Comparison of ENCODE assay signal across 8 mouse cellular contexts in genomic region chr19:6306137-6306551, GRCm38 (mm10). TPM values are rescaled to one million over a fixed set of nuclear protein-coding genes. Genes with fewer than 3 reads are reported as not detected.
A peak's percentile ranks its signal among the peaks of the same experiment; 100 is the strongest.
DNase-seq lines count a peak whose midpoint lies in the region; ATAC-seq and TF ChIP-seq lines count a peak whose summit lies in the region.

Gene Cdc42bpg (plus strand): TSS chr19:6306456.

- H3K4me3 ChIP-seq in ES-Bruce4 (ENCODE audit: low read depth, low read length): peak within 1 kb of the TSS; percentile 91
- peak within 1 kb of the TSS; percentile 80 for H3K4me3 ChIP-seq in erythroblast, embryonic 14.5 days (replicated peaks)
- H3K4me3 ChIP-seq in heart, embryonic 16.5 days (ENCODE audit: low read length): peak within 1 kb of the TSS; percentile 72

- peak within 1 kb of the TSS; percentile 74 for H3K4me2 ChIP-seq in heart, embryonic 16.5 days (ENCODE audit: low read depth, low read length)

- peak; percentile 77 for ATAC-seq in heart, embryonic 16.5 days (replicated peaks; ENCODE audit: extremely low read depth, insufficient read depth, low FRiP score)
- ATAC-seq in megakaryocyte, adult 5-6 weeks (ENCODE audit: poor library complexity, severe bottlenecking): peak; percentile 77

- no peaks in the 10 kb centered on the region for H3K9me3 ChIP-seq in ES-Bruce4 (replicated peaks; ENCODE audit: control insufficient read depth, insufficient read depth, low read length, poor library complexity, severe bottlenecking)
- no peaks in the 10 kb centered on the region for H3K9me3 ChIP-seq in erythroblast, embryonic 14.5 days (ENCODE audit: control insufficient read depth, low read length)
- H3K9me3 ChIP-seq in heart, embryonic 16.5 days (replicated peaks; ENCODE audit: control insufficient read depth, low read length): no peaks in the 10 kb centered on the region

- under 1% methylated on average over 37 of the region's 38 CpGs for WGBS in heart, embryonic 16.5 days

- TF ChIP-seq CTCF in ES-Bruce4 (IDR thresholded peaks at IDR 0.05; ENCODE audit: low read depth, low read length): no peak
- no peak for TF ChIP-seq CTCF in brain, embryonic 14.5 days (IDR thresholded peaks at IDR 0.05; ENCODE audit: borderline replicate concordance, extremely low read depth, insufficient read depth, insufficient read length)

- H3K36me3 ChIP-seq in ES-Bruce4 (ENCODE audit: control insufficient read depth, insufficient read depth, low read length, poor library complexity, severe bottlenecking): peaks cover 20% of the 10 kb centered on the region
- H3K36me3 ChIP-seq in erythroblast, embryonic 14.5 days (ENCODE audit: control insufficient read depth): peaks cover 28% of the 10 kb centered on the region
- H3K36me3 ChIP-seq in heart, embryonic 16.5 days (ENCODE audit: control insufficient read depth, insufficient read depth): peaks cover 9% of the 10 kb centered on the region

- H3K27me3 ChIP-seq in ES-Bruce4 (ENCODE audit: control insufficient read depth, insufficient read depth, low read length, poor library complexity, severe bottlenecking): no peaks in the 10 kb centered on the region
- H3K27me3 ChIP-seq in erythroblast, embryonic 14.5 days (ENCODE audit: control insufficient read depth): no peaks in the 10 kb centered on the region
- no peaks in the 10 kb centered on the region for H3K27me3 ChIP-seq in heart, embryonic 16.5 days (ENCODE audit: control insufficient read depth, insufficient read depth, low read length)

- no peak for TF ChIP-seq POLR2A in ES-Bruce4 (IDR thresholded peaks at IDR 0.05; ENCODE audit: insufficient read depth, low read length)
- TF ChIP-seq POLR2A in brain, embryonic 14.5 days (IDR thresholded peaks at IDR 0.05; ENCODE audit: borderline replicate concordance, extremely low read depth, insufficient read depth, insufficient read length, poor library complexity, severe bottlenecking): no peak

- H3K27ac ChIP-seq in ES-Bruce4 (ENCODE audit: insufficient read depth, low read length): peak within 1 kb of the TSS; percentile 73
- H3K27ac ChIP-seq in heart, embryonic 16.5 days (ENCODE audit: low read length): peak within 1 kb of the TSS; percentile 63

- DNase-seq in brain, embryonic 14.5 days (ENCODE audit: low read depth): peak; percentile 75
- DNase-seq in kidney, postnatal 14 days: peak; percentile 96
- peak; percentile 67 for DNase-seq in retina, postnatal 7 days (ENCODE audit: low read depth, low spot score)
- peak; percentile 94 for DNase-seq in urinary bladder, postnatal 14 days (ENCODE audit: low spot score)

- peak within 1 kb of the TSS; percentile 76 for H3K9ac ChIP-seq in ES-Bruce4 (ENCODE audit: low read depth, poor library complexity, severe bottlenecking)
- peak within 1 kb of the TSS; percentile 83 for H3K9ac ChIP-seq in heart, embryonic 16.5 days (ENCODE audit: low read length)

- H3K4me1 ChIP-seq in ES-Bruce4 (ENCODE audit: control insufficient read depth, insufficient read depth, low read length): no peaks in the 10 kb centered on the region
- peaks cover 71% of the 10 kb centered on the region for H3K4me1 ChIP-seq in erythroblast, embryonic 14.5 days (ENCODE audit: control insufficient read depth)
- peaks cover 14% of the 10 kb centered on the region for H3K4me1 ChIP-seq in heart, embryonic 16.5 days (ENCODE audit: control insufficient read depth, insufficient read depth, low read length)

- TF ChIP-seq EP300 in ES-Bruce4 (IDR thresholded peaks at IDR 0.05; ENCODE audit: insufficient read depth, low read depth, low read length): no peak

RNA-seq across cellular contexts. Expression of gene Cdc42bpg, which starts in this region (rescaled TPM):
- polyA plus RNA-seq in ES-Bruce4 (2011; ENCODE audit: insufficient read depth, insufficient read length, low read depth, missing spikeins): 57.7 and 60.5 TPM in 2 replicates
- polyA plus RNA-seq in brain, embryonic 14.5 days (2012; rRNA removed): 4.4 and 6.5 TPM in 2 replicates
- polyA plus RNA-seq in erythroblast, embryonic 14.5 days (2012): 0.62 and 0.69 TPM in 2 replicates
- polyA plus RNA-seq in heart, embryonic 16.5 days (2015; fragmentation: Nextera tagmentation; extraction: Ambion mirVana): 0.64 and 0.67 TPM in 2 replicates
- total RNA-seq in megakaryocyte, adult 5-6 weeks (2015): 0.56 and 0.68 TPM in 2 replicates
- total RNA-seq in megakaryocyte, adult 5-6 weeks (2017): 0.88 and 1.3 TPM in 2 replicates

Comparison
In these comparisons a context has a peak if more than half of its experiments do, and no peak if none do; other contexts are left out.
1. Peak in every context shown above with its lines: DNase-seq, ATAC-seq, H3K4me3 ChIP-seq and H3K27ac ChIP-seq.
2. Peak in ATAC-seq, H3K4me3 ChIP-seq, H3K27ac ChIP-seq, H3K9ac ChIP-seq and H3K4me2 ChIP-seq in heart, embryonic 16.5 days; RNA of the gene not detected or under 1 TPM.